Mouse (Mus musculus) erythroblast, embryonic 14.5 days (primary cell): Measurements from ENCODE around the gene Cd2.

Source experiments
- GATA1 ChIP-seq: IDR thresholded peaks from 2 replicates; pipeline ENCODE4 v1.6.1; 2012; ENCODE audit warnings: low read length, inconsistent platforms, mixed read lengths
- TAL1 ChIP-seq: IDR thresholded peaks from 3 replicates; pipeline ENCODE4 v1.6.1; 2012; ENCODE audit warnings: low read length, inconsistent platforms, mixed read lengths

GRCm38 (mm10) chr3:101236261-101236660 lies 51.5 kb downstream of the Cd2 start:
- TF ChIP-seq TAL1 (no peak), GATA1 (no peak)
